Mouse (Mus musculus) embryonic facial prominence, embryonic 11.5 days (tissue): ENCODE results near the gene Thbs1. TPM values are rescaled to one million over a fixed set of nuclear protein-coding genes. Genes with fewer than 3 reads are reported as not detected.

Source experiments
- ATAC-seq: fragments of 200-750 bp; cut with Nextera tagmentation; replicated peaks from 2 replicates; pipeline ENCODE4 v1.8.0; 2017; ENCODE audit warnings: low read depth; ENCODE audit not compliant: insufficient number of reproducible peaks, low FRiP score, low TSS enrichment
- DNase-seq: peaks from one replicate; pipeline ENCODE4 v3.0.0-alpha.2; 2015; ENCODE audit warnings: low spot score
- H3K27ac ChIP-seq: fragments of 300-500 bp; sonication (generic); replicated peaks from 2 replicates; pipeline ENCODE4 v1.5.1; 2014; ENCODE audit warnings: mild to moderate bottlenecking, low read depth, low read length, control low read depth
- H3K27me3 ChIP-seq: fragments of 300-500 bp; sonication (generic); 2 replicates; pipeline ENCODE4 v1.6.1; 2014; ENCODE audit warnings: mild to moderate bottlenecking, low read length, moderate library complexity, mixed read lengths; ENCODE audit not compliant: control insufficient read depth, insufficient read depth
- H3K36me3 ChIP-seq: fragments of 300-500 bp; sonication (generic); replicated peaks from 2 replicates; pipeline ENCODE4 v1.6.1; 2014; ENCODE audit warnings: low read depth, mild to moderate bottlenecking, low read length, moderate library complexity, mixed read lengths; ENCODE audit not compliant: control insufficient read depth, insufficient read depth
- H3K4me1 ChIP-seq: fragments of 300-500 bp; sonication (generic); 2 replicates; pipeline ENCODE4 v1.6.1; 2014; ENCODE audit warnings: low read length, mixed read lengths; ENCODE audit not compliant: control insufficient read depth, insufficient read depth
- H3K4me2 ChIP-seq: fragments of 300-500 bp; sonication (generic); 2 replicates; pipeline ENCODE4 v1.6.1; 2014; ENCODE audit warnings: low read depth, mild to moderate bottlenecking, control low read depth, low read length, moderate library complexity
- H3K4me3 ChIP-seq: fragments of 300-500 bp; sonication (generic); 2 replicates; pipeline ENCODE4 v1.5.1; 2014; ENCODE audit warnings: low read depth, low read length, control low read depth
- H3K9ac ChIP-seq: fragments of 300-500 bp; sonication (generic); replicated peaks from 2 replicates; pipeline ENCODE4 v1.6.1; 2014; ENCODE audit warnings: mild to moderate bottlenecking, control low read depth, low read length
- H3K9me3 ChIP-seq: fragments of 300-500 bp; sonication (generic); replicated peaks from 2 replicates; pipeline ENCODE4 v1.6.1; 2016; ENCODE audit warnings: mild to moderate bottlenecking, low read length, inconsistent platforms, mixed read lengths; ENCODE audit not compliant: control insufficient read depth
- WGBS: fragments of 180-500 bp; shearing (Covaris S2); extraction: QIAGEN DNeasy Blood & Tissue Kit; methylation state at CpG from one replicate; pipeline ENCODE4 v1.1.7; 2014; 5-methylcytosine and 5-hydroxymethylcytosine counted together
- polyA plus RNA-seq: library from polyadenylated mRNA; unstranded; fragments of >200 nt; fragmentation: Nextera tagmentation; extraction: Ambion mirVana; gene quantifications from 2 replicates; pipeline ENCODE4 v1.2.1, GENCODE M21; 2014

The Thbs1 gene
- polyA plus RNA-seq, 1 experiment from 2014 or later, result 50.7 TPM

GRCm38 (mm10) chr2:118115647-118116046 is 4.0 kb downstream of the Thbs1 start:
- H3K36me3 ChIP-seq, result peaks cover 2% of the 10 kb centered on the region; the same call in 1 of the 2 replicates
- H3K4me3 ChIP-seq, result no peak overlapping the region
- no peak overlapping the region for H3K4me2 ChIP-seq
- no peak for ATAC-seq
- H3K9me3 ChIP-seq, result no peaks in the 10 kb centered on the region
- no peaks in the 10 kb centered on the region for H3K27me3 ChIP-seq
- DNase-seq, result no peak
- no peak overlapping the region for H3K27ac ChIP-seq
- no peak overlapping the region for H3K9ac ChIP-seq
- H3K4me1 ChIP-seq, result peaks cover 2% of the 10 kb centered on the region; the same call in 1 of the 2 replicates
- 86% methylated on average over 7 of the region's 7 CpGs for WGBS

- H3K4me1 ChIP-seq, result peaks cover 2% of the 10 kb centered on the region; the same call in 1 of the 2 replicates
Measured at GRCm38 (mm10) chr2:118116180-118116579, 4.5 kb downstream of the Thbs1 start.

GRCm38 (mm10) chr2:118116754-118117290 is 5.1 kb downstream of the Thbs1 start:
- WGBS, result 80% methylated on average over 3 of the region's 3 CpGs
- no peak for ATAC-seq
- no peak overlapping the region for H3K4me2 ChIP-seq
- no peak overlapping the region for H3K4me3 ChIP-seq
- H3K9me3 ChIP-seq, result no peaks in the 10 kb centered on the region
- no peak overlapping the region; the same call in 1 of the 2 replicates for H3K9ac ChIP-seq
- peaks cover 2% of the 10 kb centered on the region; the same call in 1 of the 2 replicates for H3K36me3 ChIP-seq
- peaks cover 2% of the 10 kb centered on the region; the same call in 1 of the 2 replicates for H3K4me1 ChIP-seq
- DNase-seq, result no peak
- no peak overlapping the region for H3K27ac ChIP-seq
- H3K27me3 ChIP-seq, result no peaks in the 10 kb centered on the region

More at GRCm38 (mm10) chr2:118116180-118116579, 4.5 kb downstream of the Thbs1 start:
- DNase-seq, result no peak
- peaks cover 2% of the 10 kb centered on the region; the same call in 1 of the 2 replicates for H3K36me3 ChIP-seq
- no peak overlapping the region for H3K4me3 ChIP-seq
- H3K27ac ChIP-seq, result no peak overlapping the region
- no peak overlapping the region for H3K9ac ChIP-seq
- H3K9me3 ChIP-seq, result no peaks in the 10 kb centered on the region
- no peak overlapping the region for H3K4me2 ChIP-seq
- WGBS, result 78% methylated on average over 2 of the region's 2 CpGs
- no peak for ATAC-seq
- no peaks in the 10 kb centered on the region for H3K27me3 ChIP-seq

GRCm38 (mm10) chr2:118117401-118117800 is 5.7 kb downstream of the Thbs1 start:
- Histone ChIP-seq H3K9ac (no peak overlapping the region), H3K4me3 (no peak overlapping the region), H3K4me1 (peaks cover 2% of the 10 kb centered on the region; the same call in 1 of the 2 replicates), H3K27ac (no peak overlapping the region), H3K27me3 (no peaks in the 10 kb centered on the region), H3K36me3 (peaks cover 2% of the 10 kb centered on the region), H3K4me2 (no peak overlapping the region), H3K9me3 (no peaks in the 10 kb centered on the region)
- ATAC-seq (no peak), DNase-seq (no peak)
- 64% methylated on average over 11 of the region's 11 CpGs for WGBS

- no peak overlapping the region for H3K4me3 ChIP-seq
- H3K27ac ChIP-seq, result no peak overlapping the region
- 68% methylated on average over 6 of the region's 6 CpGs for WGBS
- H3K4me2 ChIP-seq, result no peak overlapping the region
- peaks cover 2% of the 10 kb centered on the region for H3K36me3 ChIP-seq
- peaks cover 2% of the 10 kb centered on the region; the same call in 1 of the 2 replicates for H3K4me1 ChIP-seq
- no peaks in the 10 kb centered on the region for H3K9me3 ChIP-seq
- no peaks in the 10 kb centered on the region for H3K27me3 ChIP-seq
- DNase-seq (no peak), ATAC-seq (no peak)
- no peak overlapping the region for H3K9ac ChIP-seq
Measured at GRCm38 (mm10) chr2:118118045-118118444, 6.4 kb downstream of the Thbs1 start.

- no peak overlapping the region for H3K9ac ChIP-seq
- no peaks in the 10 kb centered on the region for H3K27me3 ChIP-seq
- peaks cover 2% of the 10 kb centered on the region for H3K36me3 ChIP-seq
- H3K27ac ChIP-seq, result no peak overlapping the region
- no peaks in the 10 kb centered on the region for H3K9me3 ChIP-seq
- ATAC-seq, result no peak
- H3K4me1 ChIP-seq, result no peaks in the 10 kb centered on the region
- DNase-seq, result no peak
- H3K4me2 ChIP-seq, result no peak overlapping the region
- WGBS, result 84% methylated on average over 7 of the region's 7 CpGs
- no peak overlapping the region for H3K4me3 ChIP-seq
Measured at GRCm38 (mm10) chr2:118118515-118118914, 6.8 kb downstream of the Thbs1 start.

- ATAC-seq, result no peak
- 93% methylated on average over 12 of the region's 12 CpGs for WGBS
- H3K4me3 ChIP-seq, result no peak overlapping the region
- no peak for DNase-seq
- H3K4me1 ChIP-seq, result no peaks in the 10 kb centered on the region
- H3K9ac ChIP-seq, result no peak overlapping the region
- H3K4me2 ChIP-seq, result no peak overlapping the region
- H3K27me3 ChIP-seq, result no peaks in the 10 kb centered on the region
- no peak overlapping the region for H3K27ac ChIP-seq
- peaks cover 2% of the 10 kb centered on the region for H3K36me3 ChIP-seq
- H3K9me3 ChIP-seq, result no peaks in the 10 kb centered on the region
Measured at GRCm38 (mm10) chr2:118119684-118120083, 8.0 kb downstream of the Thbs1 start.

- ATAC-seq, result no peak
- H3K4me1 ChIP-seq, result no peaks in the 10 kb centered on the region
- 93% methylated on average over 11 of the region's 11 CpGs for WGBS
- no peak overlapping the region for H3K4me3 ChIP-seq
- no peaks in the 10 kb centered on the region for H3K9me3 ChIP-seq
- no peak overlapping the region for H3K9ac ChIP-seq
- no peak overlapping the region for H3K27ac ChIP-seq
- H3K36me3 ChIP-seq, result peaks cover 2% of the 10 kb centered on the region
- H3K4me2 ChIP-seq, result no peak overlapping the region
- DNase-seq, result no peak
- H3K27me3 ChIP-seq, result no peaks in the 10 kb centered on the region
Measured at GRCm38 (mm10) chr2:118120095-118120494, 8.4 kb downstream of the Thbs1 start.
